Mouse (Mus musculus): ENCODE measurements at regions not wholly inside any gene's neighbourhood (a gene's known extent, or its start where the extent isn't known, plus 50 kb on each side); places are given as distances from the start of the nearest gene placed in this dataset.

DNA sequence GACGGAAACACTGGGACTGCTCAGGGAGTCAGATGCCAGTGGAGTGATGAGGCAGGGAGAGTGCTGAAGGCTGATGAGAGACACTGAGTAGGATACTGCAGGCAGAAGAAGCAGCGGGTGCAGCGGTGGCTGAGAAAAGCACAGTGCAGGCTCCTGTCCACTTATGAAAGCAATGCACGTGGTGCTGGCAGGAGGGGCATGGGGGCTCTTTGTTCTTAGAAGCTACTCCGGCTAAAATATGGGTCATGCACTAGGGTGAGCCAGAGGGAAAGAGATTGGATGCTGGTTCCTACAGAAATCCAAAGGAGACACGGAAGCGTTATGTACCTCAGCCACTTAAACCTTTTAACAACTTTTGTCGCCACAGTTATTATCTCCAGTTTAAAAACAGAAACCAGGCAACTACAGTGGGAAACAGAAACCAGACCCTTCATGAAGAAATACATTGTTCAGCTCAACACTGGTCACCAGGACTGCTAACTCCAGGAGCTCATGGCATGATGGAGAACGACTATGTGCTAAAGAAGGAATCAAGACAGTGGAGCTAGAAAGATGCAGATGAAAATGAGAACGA is 82.6 kb upstream of the Fam49a start:
- 54% methylated on average over 10 of the region's 10 CpGs for WGBS (ENCODE audit: insufficient replicate concordance)
- Histone ChIP-seq H3K4me3 (ENCODE audit: insufficient read depth in 1 of 2, low read depth in 2 of 2, low read length in 2 of 2) (no peak overlapping the region), H3K9me3 (ENCODE audit: control insufficient read depth, low read length) (no peaks in the 10 kb centered on the region), H3K9ac (replicated peaks) (no peak overlapping the region), H3K36me3 (replicated peaks; ENCODE audit: control insufficient read depth, insufficient read depth, low read depth) (no peaks in the 10 kb centered on the region), H3K4me1 (replicated peaks; ENCODE audit: control insufficient read depth in 2 of 2, insufficient read depth in 2 of 2, low read length in 1 of 2) (peaks cover 0 to 10% of the 10 kb centered on the region in 2 experiments; a peak in 1 of 4 replicates), H3K27ac (no peak overlapping the region), H3K27me3 (ENCODE audit: control insufficient read depth, insufficient read depth, low read length) (no peaks in the 10 kb centered on the region), H3K4me2 (ENCODE audit: low read depth) (no peak overlapping the region)
- DNase-seq (ENCODE audit: low read depth in 3 of 3, low spot score in 3 of 3): no peak
- no peak for TF ChIP-seq CTCF (IDR thresholded peaks at IDR 0.05; ENCODE audit: low read depth)
- no peak for TF ChIP-seq EP300 (IDR thresholded peaks at IDR 0.05; ENCODE audit: low read depth)
- ATAC-seq (ENCODE audit: insufficient read depth): no peak

DNA sequence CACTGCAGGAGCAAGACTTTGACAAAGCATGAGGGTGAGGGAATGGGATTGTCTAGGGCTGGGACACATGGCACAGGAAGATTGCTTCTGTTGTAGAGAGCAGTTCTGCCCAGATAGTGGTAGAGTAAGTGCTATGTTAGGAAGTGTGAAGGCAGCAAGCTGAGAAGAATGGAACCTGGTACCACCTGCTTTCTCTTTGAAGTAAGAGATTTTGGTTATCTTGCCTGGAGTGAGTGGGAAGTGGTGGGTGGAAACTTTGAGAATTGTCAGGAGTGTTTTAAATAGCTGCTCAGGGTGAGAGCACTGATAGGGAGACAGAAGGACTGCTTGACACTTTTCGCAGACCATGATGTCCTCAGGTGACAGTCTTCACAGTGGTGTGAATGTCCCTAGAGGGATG is 81.0 kb upstream of the Fam49a start:
- Histone ChIP-seq H3K4me1 (replicated peaks; ENCODE audit: control insufficient read depth in 2 of 2, insufficient read depth in 2 of 2, low read length in 1 of 2) (peaks cover 0 to 10% of the 10 kb centered on the region in 2 experiments; a peak in 1 of 4 replicates), H3K9ac (replicated peaks) (no peak overlapping the region), H3K4me3 (ENCODE audit: insufficient read depth in 1 of 2, low read depth in 2 of 2, low read length in 2 of 2) (no peak overlapping the region), H3K9me3 (ENCODE audit: control insufficient read depth, low read length) (no peaks in the 10 kb centered on the region), H3K27me3 (ENCODE audit: control insufficient read depth, insufficient read depth, low read length) (no peaks in the 10 kb centered on the region), H3K27ac (no peak overlapping the region), H3K36me3 (replicated peaks; ENCODE audit: control insufficient read depth, insufficient read depth, low read depth) (no peaks in the 10 kb centered on the region), H3K4me2 (ENCODE audit: low read depth) (no peak overlapping the region)
- DNase-seq (ENCODE audit: low read depth in 3 of 3, low spot score in 3 of 3) (no peak), ATAC-seq (ENCODE audit: insufficient read depth) (no peak)
- 64% methylated on average over 1 of the region's 1 CpGs for WGBS (ENCODE audit: insufficient replicate concordance)
- no peak for TF ChIP-seq CTCF (IDR thresholded peaks at IDR 0.05; ENCODE audit: low read depth)
- no peak for TF ChIP-seq EP300 (IDR thresholded peaks at IDR 0.05; ENCODE audit: low read depth)

DNA sequence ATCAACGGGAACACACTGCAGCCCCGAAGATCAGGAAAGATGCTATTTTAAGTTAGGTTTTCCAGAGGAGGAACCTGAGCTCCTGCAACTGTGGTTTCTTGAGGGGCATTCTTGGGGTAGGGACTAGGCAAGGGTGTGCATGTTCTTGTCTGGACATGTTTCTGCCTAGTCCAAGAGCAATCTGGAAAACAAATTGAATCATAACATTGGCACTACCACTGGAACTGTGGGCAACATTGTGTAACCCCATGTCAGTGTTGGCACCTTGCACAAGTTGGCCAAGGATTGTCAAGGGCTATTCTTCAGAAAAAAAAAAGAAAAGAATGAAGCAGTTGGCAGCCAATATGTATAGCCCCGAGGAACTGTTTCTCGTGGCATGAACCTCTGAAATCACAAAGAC is 80.3 kb upstream of the Fam49a start:
- TF ChIP-seq CTCF (IDR thresholded peaks at IDR 0.05; ENCODE audit: low read depth) (no peak), EP300 (IDR thresholded peaks at IDR 0.05; ENCODE audit: low read depth) (no peak)
- no peak overlapping the region for H3K9ac ChIP-seq (replicated peaks)
- H3K4me3 ChIP-seq (ENCODE audit: insufficient read depth in 1 of 2, low read depth in 2 of 2, low read length in 2 of 2): no peak overlapping the region
- peaks cover 0 to 7% of the 10 kb centered on the region in 2 experiments; a peak in 1 of 4 replicates for H3K4me1 ChIP-seq (replicated peaks; ENCODE audit: control insufficient read depth in 2 of 2, insufficient read depth in 2 of 2, low read length in 1 of 2)
- H3K36me3 ChIP-seq (replicated peaks; ENCODE audit: control insufficient read depth, insufficient read depth, low read depth): no peaks in the 10 kb centered on the region
- no peaks in the 10 kb centered on the region for H3K9me3 ChIP-seq (ENCODE audit: control insufficient read depth, low read length)
- no peak for DNase-seq (ENCODE audit: low read depth in 3 of 3, low spot score in 3 of 3)
- 58% methylated on average over 4 of the region's 4 CpGs for WGBS (ENCODE audit: insufficient replicate concordance)
- ATAC-seq (ENCODE audit: insufficient read depth): no peak
- H3K27me3 ChIP-seq (ENCODE audit: control insufficient read depth, insufficient read depth, low read length): no peaks in the 10 kb centered on the region
- no peak overlapping the region for H3K4me2 ChIP-seq (ENCODE audit: low read depth)
- H3K27ac ChIP-seq: no peak overlapping the region

DNA sequence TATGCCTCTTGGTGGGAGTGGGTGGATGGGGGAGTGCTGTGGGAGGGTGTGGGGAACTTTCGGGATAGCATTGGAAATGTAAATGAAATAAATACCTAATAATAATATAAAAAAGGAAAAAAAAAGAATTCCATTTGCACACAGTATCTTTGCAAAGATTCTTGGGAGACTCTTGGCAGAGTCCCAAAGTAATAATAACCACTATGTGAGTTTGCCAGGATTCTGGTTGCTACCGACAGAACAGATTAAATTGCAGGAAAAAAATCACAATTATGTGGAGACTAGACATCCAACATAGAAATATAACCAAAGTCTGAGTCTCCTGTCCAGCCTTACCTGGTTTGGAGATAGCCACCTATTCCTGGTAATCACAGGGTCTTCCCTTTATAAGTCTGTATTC is 75.6 kb upstream of the Fam49a start:
- H3K4me1 ChIP-seq (replicated peaks; ENCODE audit: control insufficient read depth in 2 of 2, insufficient read depth in 2 of 2, low read length in 1 of 2): no peaks in the 10 kb centered on the region
- no peak overlapping the region for H3K4me2 ChIP-seq (ENCODE audit: low read depth)
- no peaks in the 10 kb centered on the region for H3K27me3 ChIP-seq (ENCODE audit: control insufficient read depth, insufficient read depth, low read length)
- TF ChIP-seq EP300 (IDR thresholded peaks at IDR 0.05; ENCODE audit: low read depth): no peak
- no peak for TF ChIP-seq CTCF (IDR thresholded peaks at IDR 0.05; ENCODE audit: low read depth)
- ATAC-seq (ENCODE audit: insufficient read depth) (no peak), DNase-seq (ENCODE audit: low read depth in 3 of 3, low spot score in 3 of 3) (no peak)
- H3K9me3 ChIP-seq (ENCODE audit: control insufficient read depth, low read length): no peaks in the 10 kb centered on the region
- H3K36me3 ChIP-seq (replicated peaks; ENCODE audit: control insufficient read depth, insufficient read depth, low read depth): no peaks in the 10 kb centered on the region
- no peak overlapping the region for H3K9ac ChIP-seq (replicated peaks)
- H3K4me3 ChIP-seq (ENCODE audit: insufficient read depth in 1 of 2, low read depth in 2 of 2, low read length in 2 of 2): no peak overlapping the region
- WGBS (ENCODE audit: insufficient replicate concordance): 61% methylated on average over 2 of the region's 2 CpGs
- no peak overlapping the region for H3K27ac ChIP-seq

- H3K4me1 ChIP-seq (replicated peaks; ENCODE audit: control insufficient read depth in 2 of 2, insufficient read depth in 2 of 2, low read length in 1 of 2): no peaks in the 10 kb centered on the region
- TF ChIP-seq EP300 (IDR thresholded peaks at IDR 0.05; ENCODE audit: low read depth): no peak
- TF ChIP-seq CTCF (IDR thresholded peaks at IDR 0.05; ENCODE audit: low read depth): no peak
- ATAC-seq (ENCODE audit: insufficient read depth) (no peak), DNase-seq (ENCODE audit: low read depth in 3 of 3, low spot score in 3 of 3) (no peak)
- no peak overlapping the region for H3K9ac ChIP-seq (replicated peaks)
- H3K27me3 ChIP-seq (ENCODE audit: control insufficient read depth, insufficient read depth, low read length): no peaks in the 10 kb centered on the region
- H3K4me2 ChIP-seq (ENCODE audit: low read depth): no peak overlapping the region
- 44% methylated on average over 1 of the region's 1 CpGs for WGBS (ENCODE audit: insufficient replicate concordance)
- H3K27ac ChIP-seq: no peak overlapping the region
- H3K9me3 ChIP-seq (ENCODE audit: control insufficient read depth, low read length): no peaks in the 10 kb centered on the region
- H3K36me3 ChIP-seq (replicated peaks; ENCODE audit: control insufficient read depth, insufficient read depth, low read depth): no peaks in the 10 kb centered on the region
- H3K4me3 ChIP-seq (ENCODE audit: insufficient read depth in 1 of 2, low read depth in 2 of 2, low read length in 2 of 2): no peak overlapping the region
Observed at GRCm38 (mm10) chr12:12195066-12195465, 66.9 kb upstream of the Fam49a start.
